Mouse (Mus musculus): ENCODE measurements around the gene Ano8. TPM values are rescaled to one million over a fixed set of nuclear protein-coding genes. Genes with fewer than 3 reads are reported as not detected.

Ano8 gene
- 24.0 TPM for total RNA-seq (2023)

GRCm38 (mm10) chr8:71485142-71486135 is at the start of gene Ano8:
TSS of gene Ano8 (minus strand) at chr8:71485963.

GRCm38 (mm10) chr8:71525226-71526050 is 39.7 kb upstream of the Ano8 start, which contains the start of gene Ccdc194:
TSS of gene Ccdc194 (minus strand) at chr8:71525711.

GRCm38 (mm10) chr8:71511644-71512043 is 25.9 kb upstream of the Ano8 start, which contains the start of gene Plvap:
TSS of gene Plvap (minus strand) at chr8:71511752.

GRCm38 (mm10) chr8:71487691-71488445 is 2.1 kb upstream of the Ano8 start, which contains the start of gene Gtpbp3:
TSS of gene Gtpbp3 (plus strand) at chr8:71488103.

GRCm38 (mm10) chr8:71468916-71469315 is 16.8 kb downstream of the Ano8 start, which contains the start of gene Dda1:
TSS of gene Dda1 (plus strand) at chr8:71469199.

GRCm38 (mm10) chr8:71464513-71465500 is 21.0 kb downstream of the Ano8 start, which contains the start of gene Mrpl34:
TSS of gene Mrpl34 (plus strand) at chr8:71464959.

GRCm38 (mm10) chr8:71463188-71464033 is 22.4 kb downstream of the Ano8 start, which contains the start of gene Abhd8:
TSS of gene Abhd8 (minus strand) at chr8:71463655.

Other genes with a start within 250 kb of the Ano8 start
- 141 TPM for gene Myo9b, start 213.2 kb downstream of the Ano8 start, total RNA-seq (2023)
- 29.9 TPM for gene Haus8, start 213.0 kb downstream of the Ano8 start, total RNA-seq (2023)
- gene Use1, start 119.1 kb downstream of the Ano8 start, total RNA-seq (2023) = 310 TPM
- 22.3 TPM for gene Ocel1, start 114.7 kb downstream of the Ano8 start, total RNA-seq (2023)
- gene Nr2f6, start 104.0 kb downstream of the Ano8 start, total RNA-seq (2023) = 4.0 TPM
- gene Ushbp1, start 90.2 kb downstream of the Ano8 start, total RNA-seq (2023) = 0.28 TPM
- gene Babam1, start 89.1 kb downstream of the Ano8 start, total RNA-seq (2023) = 109 TPM
- 1.8 TPM for gene Ankle1, start 80.0 kb downstream of the Ano8 start, total RNA-seq (2023)
- 76.5 TPM for gene Abhd8, start 22.3 kb downstream of the Ano8 start, total RNA-seq (2023)
- 39.7 TPM for gene Mrpl34, start 21.0 kb downstream of the Ano8 start, total RNA-seq (2023)
- gene Dda1, start 16.8 kb downstream of the Ano8 start, total RNA-seq (2023) = 90.7 TPM
- 20.5 TPM for gene Gtpbp3, start 2.1 kb upstream of the Ano8 start, total RNA-seq (2023)
- gene Plvap, start 25.8 kb upstream of the Ano8 start, total RNA-seq (2023) = 0.67 TPM
- gene Ccdc194, start 39.7 kb upstream of the Ano8 start, total RNA-seq (2023) = not detected
- gene Bst2, start 51.5 kb upstream of the Ano8 start, total RNA-seq (2023) = 62.4 TPM
- 27.2 TPM for gene Mvb12a, start 57.0 kb upstream of the Ano8 start, total RNA-seq (2023)
- 2.2 TPM for gene Tmem221, start 72.9 kb upstream of the Ano8 start, total RNA-seq (2023)
- not detected for gene Nxnl1, start 80.6 kb upstream of the Ano8 start, total RNA-seq (2023)
- 6.8 TPM for gene Slc27a1, start 82.9 kb upstream of the Ano8 start, total RNA-seq (2023)
- 52.5 TPM for gene Pgls, start 106.2 kb upstream of the Ano8 start, total RNA-seq (2023)
- gene Fam129c, start 111.7 kb upstream of the Ano8 start, total RNA-seq (2023) = 11.5 TPM
- gene Colgalt1, start 125.0 kb upstream of the Ano8 start, total RNA-seq (2023) = 50.7 TPM
- 0.77 TPM for gene Unc13a, start 185.8 kb upstream of the Ano8 start, total RNA-seq (2023)
- 89.5 TPM for gene Jak3, start 190.3 kb upstream of the Ano8 start, total RNA-seq (2023)
- gene Insl3, start 203.3 kb upstream of the Ano8 start, total RNA-seq (2023) = 50.5 TPM
- 0.98 TPM for gene B3gnt3, start 215.8 kb upstream of the Ano8 start, total RNA-seq (2023)
- 133 TPM for gene Fcho1, start 239.8 kb upstream of the Ano8 start, total RNA-seq (2023)

All from CD8-positive naive resting alpha-beta T cell, adult 57 days (primary cell).